Mouse (Mus musculus): ENCODE measurements around the gene Tns1.

The Tns1 gene

GRCm38 (mm10) chr1:74031771-74032609, 92.3 kb downstream of the Tns1 start:
- no peak for DNase-seq (ENCODE audit: low read depth)

DNA sequence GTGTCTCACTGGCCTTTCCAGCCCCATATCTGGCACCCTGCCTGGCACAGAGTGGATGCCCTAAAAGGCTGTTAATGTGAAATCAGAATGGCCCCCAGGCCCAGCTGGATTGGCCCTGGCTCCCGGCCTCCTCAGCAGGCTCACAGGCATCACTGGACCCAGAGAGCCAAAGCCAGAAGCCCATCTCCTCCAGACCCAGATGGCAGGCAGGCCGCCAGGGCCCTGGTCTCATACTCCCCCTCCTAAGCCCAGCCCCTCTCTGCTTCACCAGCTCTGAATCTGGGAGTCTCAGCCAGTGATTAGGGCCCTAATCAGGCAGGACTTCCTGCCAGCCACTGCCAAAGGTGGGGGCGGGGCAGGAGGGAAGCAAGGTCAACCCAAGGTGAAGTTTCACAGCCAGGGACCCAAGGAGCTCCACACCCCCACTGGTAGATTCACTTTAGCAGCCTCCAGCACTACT, 93.3 kb downstream of the Tns1 start:
- DNase-seq (ENCODE audit: low read depth) = no peak

- no peak for DNase-seq (ENCODE audit: low read depth)
Measured at GRCm38 (mm10) chr1:74030285-74030684, 94.0 kb downstream of the Tns1 start.

GRCm38 (mm10) chr1:74029669-74030068, 94.6 kb downstream of the Tns1 start:
- DNase-seq (ENCODE audit: low read depth) = no peak

- DNase-seq (ENCODE audit: low read depth) = peak; percentile 61
Measured at GRCm38 (mm10) chr1:74028881-74029266, 95.4 kb downstream of the Tns1 start.

DNA sequence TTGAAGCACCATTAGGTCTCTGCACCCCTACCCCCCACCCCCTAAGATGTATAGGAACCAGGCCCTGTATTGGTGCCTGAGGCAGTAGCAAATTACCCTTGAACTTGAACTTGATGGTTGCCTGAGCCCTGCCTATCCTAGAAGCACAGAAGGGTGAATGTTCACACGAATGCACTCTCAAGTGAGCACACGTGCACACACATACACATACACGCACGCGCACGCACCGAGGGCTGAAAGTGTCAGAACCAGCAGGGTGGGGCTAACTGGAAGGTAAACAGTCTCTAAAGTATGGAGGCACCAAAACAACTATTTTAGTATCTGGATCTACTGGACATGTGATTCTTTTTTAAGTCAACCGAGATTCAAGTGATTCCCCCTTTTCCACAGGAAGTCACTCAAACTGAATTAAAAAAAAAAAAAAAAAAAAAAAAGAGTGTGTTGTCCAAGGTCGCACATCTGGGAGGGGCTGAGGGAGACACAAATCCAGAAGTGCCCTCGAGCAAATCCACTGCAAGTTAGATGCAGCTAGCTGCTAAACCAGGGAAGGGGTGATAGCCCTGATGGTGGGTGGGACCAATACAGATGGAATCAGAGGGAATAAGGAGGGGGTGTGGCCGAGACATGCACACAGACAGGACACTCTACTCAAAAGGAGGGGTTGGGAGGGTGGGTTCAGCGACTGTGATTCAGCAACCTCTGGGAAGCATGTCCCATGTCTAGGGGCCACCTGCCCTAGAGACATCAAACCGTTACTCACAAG, 96.0 kb downstream of the Tns1 start:
- no peak for DNase-seq (ENCODE audit: low read depth)

- peak; percentile 88 for DNase-seq (ENCODE audit: low read depth)
Measured at GRCm38 (mm10) chr1:74027559-74028091, 96.6 kb downstream of the Tns1 start.

DNA sequence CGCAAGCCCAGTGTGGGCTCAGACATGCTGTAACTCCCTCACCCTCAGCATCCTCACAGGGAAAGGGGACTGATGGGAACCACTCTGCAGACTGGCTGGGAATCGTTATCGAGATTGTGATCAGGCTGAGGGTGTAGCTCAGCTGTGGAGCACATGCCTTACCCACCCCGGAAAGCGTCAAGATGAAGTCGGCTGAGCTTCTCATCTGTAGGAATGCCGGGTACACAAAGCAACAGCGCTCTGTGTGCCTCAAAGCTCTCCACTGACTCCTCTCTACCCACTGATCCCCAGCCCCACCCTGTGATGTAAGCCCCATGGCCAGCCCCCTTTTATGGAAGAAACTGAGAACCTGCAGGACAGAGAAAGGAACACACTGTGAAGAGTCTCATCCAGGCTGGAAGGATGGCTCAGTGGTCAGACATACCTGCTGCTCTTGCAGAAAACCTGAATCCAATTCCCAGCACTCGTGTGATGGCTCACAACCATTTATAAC, 97.5 kb downstream of the Tns1 start:
- DNase-seq (ENCODE audit: low read depth) = no peak

DNA sequence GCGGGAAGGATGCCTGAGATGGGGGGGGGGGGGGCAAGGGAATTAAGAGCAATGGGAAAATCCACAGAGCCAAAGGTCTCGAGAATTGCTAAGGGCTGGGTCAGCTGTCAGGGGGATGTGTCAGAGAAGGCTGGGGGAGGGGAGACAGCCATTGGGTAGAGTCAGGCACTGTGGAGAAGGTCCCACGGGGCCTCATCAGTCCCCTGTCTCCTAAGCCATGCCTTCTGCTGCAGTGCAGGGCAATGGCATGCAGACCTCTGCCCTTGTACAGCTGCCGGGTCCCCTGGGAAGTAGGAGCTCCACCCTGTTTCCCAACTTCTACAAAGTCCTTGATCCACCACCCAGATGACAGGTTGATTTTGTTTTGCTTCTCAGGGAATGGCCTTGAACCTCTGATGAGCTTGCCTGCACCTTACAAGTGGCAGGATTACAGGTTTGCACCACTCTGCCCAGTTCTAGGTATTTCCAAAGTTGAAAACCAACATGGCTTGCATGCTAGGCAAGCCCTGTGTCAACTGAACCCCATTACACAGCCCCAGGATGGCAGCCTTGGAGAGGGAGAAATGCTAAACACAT, 98.5 kb downstream of the Tns1 start:
- no peak for DNase-seq (ENCODE audit: low read depth)

- no peak for DNase-seq (ENCODE audit: low read depth)
Measured at GRCm38 (mm10) chr1:74025227-74025626, 99.0 kb downstream of the Tns1 start.

GRCm38 (mm10) chr1:74024452-74025190, 99.6 kb downstream of the Tns1 start:
- DNase-seq (ENCODE audit: low read depth) = no peak

DNA sequence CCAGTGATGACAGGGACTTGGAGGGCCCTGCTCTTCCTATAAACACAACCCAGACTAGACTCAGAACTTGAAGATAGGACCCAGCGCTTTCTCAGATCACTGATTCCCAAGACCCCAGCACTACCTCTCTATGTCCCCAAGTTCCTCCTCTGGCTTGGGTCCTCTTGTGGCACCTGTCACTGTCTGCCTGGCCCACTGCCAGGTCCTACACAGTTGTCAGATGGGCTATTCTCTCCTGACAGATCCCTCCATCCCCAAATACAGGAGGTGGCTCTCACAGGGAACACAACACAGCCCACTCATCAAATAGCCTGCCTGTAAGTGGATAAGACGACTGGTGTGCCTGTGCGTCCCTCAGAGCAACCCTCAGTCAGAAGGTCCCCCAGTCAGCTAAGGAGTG, 101.3 kb downstream of the Tns1 start:
- DNase-seq (ENCODE audit: low read depth) = no peak

DNA sequence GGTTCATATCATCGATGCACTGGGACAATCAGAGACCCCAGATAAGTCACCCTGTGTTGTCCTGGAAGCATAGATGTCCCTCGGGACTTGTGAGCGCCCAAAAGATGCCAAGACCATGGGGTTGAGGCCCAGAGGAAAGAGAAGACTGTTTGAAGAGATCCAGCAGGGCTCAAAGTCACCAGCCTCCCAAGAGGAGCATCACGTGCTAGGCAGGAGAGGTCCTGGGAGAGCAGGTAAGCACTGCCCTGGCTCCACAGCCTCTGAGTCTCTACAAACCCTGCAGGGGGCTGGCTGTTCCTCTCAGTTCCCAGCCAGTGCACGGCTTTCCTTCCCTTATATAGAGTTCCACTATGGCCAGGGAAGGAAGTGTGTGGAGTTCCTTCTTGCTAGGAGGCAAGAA, 101.7 kb downstream of the Tns1 start:
- no peak for DNase-seq (ENCODE audit: low read depth)

DNA sequence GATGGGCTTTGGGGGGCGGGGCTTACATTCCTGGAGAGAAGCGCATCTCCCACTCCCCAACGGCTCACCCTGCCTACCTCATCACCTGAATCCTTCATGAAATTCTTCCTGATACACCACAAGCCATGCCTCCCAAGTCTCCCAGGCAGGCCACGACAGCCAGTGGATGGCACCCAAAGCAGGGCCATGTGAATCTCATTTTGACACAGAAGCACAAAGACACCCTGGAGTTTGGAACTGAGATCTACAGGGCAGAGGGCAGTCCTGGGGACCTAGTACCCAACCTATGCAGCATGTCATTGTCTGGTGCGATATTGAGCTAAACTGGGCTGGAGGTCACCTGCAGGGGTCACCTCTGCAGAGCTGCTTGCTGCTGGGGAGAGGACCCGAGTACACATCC, 104.0 kb downstream of the Tns1 start:
- no peak for DNase-seq (ENCODE audit: low read depth)

DNA sequence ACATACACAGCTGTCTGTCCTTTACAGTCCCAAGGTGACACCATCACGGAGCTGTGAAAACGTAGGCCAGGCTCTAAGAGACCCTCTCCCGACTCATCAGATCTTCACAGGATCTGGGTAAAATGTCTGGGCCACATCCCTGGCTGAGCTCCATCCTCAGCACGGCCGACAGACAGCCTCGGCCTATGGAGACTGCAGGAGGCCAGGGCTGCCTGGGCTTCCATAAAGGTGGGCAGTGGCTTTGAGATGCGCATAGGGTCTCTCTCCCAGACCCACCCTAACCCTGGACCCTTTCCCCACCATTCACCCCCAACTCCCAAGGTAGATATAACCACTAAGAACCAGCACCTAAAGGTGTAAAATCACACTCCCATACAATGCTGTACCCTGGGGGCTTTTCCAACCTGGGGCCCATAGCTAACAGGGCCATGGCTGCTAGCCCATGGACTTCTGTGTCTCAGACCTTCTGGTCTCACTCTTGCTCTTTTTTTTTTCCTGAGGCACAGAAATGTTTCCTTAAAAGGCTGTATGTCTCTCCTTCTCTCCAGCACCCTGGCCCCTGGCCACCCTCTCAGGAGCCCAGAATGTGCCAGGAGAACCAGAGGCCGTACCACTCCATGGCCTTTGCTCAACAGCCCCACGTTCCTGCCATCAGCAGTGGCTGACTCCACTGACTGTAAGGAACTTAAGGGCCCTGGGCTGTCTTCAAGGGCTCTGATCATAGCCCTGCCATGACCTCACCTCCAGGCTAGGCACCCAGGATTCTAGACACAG, 106.7 kb downstream of the Tns1 start:
- DNase-seq (ENCODE audit: low read depth) = no peak

GRCm38 (mm10) chr1:74016618-74017017, 107.6 kb downstream of the Tns1 start:
- no peak for DNase-seq (ENCODE audit: low read depth)

DNA sequence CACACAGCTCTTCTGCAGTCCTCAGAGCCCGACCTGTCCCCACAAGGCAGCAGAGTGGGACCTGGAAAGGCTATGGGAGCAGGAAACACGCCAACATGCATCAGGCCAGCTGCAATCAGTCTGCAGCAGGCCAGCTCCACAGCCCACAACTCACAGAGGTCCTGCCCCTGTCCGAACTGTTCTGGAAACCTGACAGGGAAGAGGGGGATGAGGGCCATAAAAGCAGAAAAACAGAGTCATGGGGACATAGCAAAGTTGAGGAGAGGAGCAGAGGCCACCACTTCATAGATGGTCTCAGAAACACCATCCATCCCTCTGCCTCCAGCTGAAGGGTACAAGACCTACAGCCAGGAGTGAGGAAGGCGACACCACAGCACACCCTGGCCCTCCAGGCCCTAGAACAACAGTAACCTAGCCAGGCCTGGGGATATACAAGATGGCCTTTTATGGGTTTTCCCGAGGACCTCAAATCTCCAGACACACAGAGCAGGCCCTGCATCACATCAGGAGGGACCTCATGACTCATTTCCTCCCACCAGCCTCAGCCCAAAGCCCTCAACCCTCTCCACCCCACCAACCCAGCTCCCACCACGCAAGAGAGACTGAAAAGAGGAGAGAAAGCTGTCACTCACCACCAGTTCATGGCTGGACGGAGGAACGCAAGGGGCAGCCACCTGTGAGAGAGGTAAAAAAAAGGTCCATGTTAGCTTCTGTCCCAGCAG, 108.6 kb downstream of the Tns1 start:
- DNase-seq (ENCODE audit: low read depth) = no peak

GRCm38 (mm10) chr1:74014538-74015327, 109.5 kb downstream of the Tns1 start:
- no peak for DNase-seq (ENCODE audit: low read depth)

DNA sequence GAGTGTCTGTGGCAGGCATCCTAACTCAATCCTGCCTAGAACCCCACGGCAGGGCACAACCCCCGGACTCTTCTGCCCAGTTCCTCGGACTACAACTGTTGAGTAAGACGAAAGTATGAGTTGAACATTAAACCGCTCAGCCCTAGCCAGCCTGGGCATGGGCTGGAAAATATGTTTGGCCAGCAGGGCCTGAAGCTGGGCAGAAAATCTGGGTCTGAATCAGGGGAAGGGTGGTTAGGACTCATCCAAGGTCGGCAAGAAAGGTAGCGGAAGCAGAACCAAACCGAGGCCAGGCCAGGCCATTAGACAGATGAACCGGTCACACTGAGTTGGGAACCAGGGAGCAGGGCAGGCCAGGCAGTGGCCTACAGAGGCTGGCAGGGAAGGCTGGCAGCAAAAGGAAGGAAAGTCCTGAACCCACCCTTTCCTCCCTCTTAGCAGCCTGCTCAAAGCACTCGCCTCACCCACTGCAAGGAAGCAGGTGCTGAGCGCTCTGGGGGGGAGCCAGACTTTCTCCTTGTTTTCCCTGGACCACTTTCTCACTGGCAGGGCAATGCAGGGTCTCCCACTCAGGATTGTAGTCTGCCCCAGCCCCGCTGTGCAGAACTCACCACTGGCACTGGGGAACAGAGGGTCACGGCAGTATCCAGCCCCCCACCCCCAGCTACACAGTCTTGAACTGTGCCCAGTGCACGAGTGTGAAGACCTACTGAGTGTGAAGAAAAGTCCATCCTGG, 110.8 kb downstream of the Tns1 start:
- no peak for DNase-seq (ENCODE audit: low read depth)

Data from fibroblast of lung, adult 2 months (primary cell).